Mouse (Mus musculus): Measurements from ENCODE around the gene Bicc1.

- TF ChIP-seq CTCF (IDR thresholded peaks at IDR 0.05; ENCODE audit: control insufficient read depth, insufficient read depth, insufficient replicate concordance, low read depth, low read length) (no peak), POLR2A (IDR thresholded peaks at IDR 0.05; ENCODE audit: control insufficient read depth, low read depth, low read length) (no peak)
Measured at GRCm38 (mm10) chr10:71153138-71153537, 6.4 kb downstream of the Bicc1 start.
